Mouse (Mus musculus): ENCODE measurements around the gene Icam1. TPM values are rescaled to one million over a fixed set of nuclear protein-coding genes. Genes with fewer than 3 reads are reported as not detected.
A peak's percentile ranks its signal among the peaks of the same experiment; 100 is the strongest.

Icam1 gene
- total RNA-seq (2021), result 10 to 100 TPM in 1 of 2 experiments, 1 to 10 TPM in 1; 8.5 to 10.1 TPM
- long read RNA-seq, experiment 1, transcript Icam1-201 (7 exons, 2,535 nt), result major isoform, 11 of 14 reads
- long read RNA-seq, experiment 1, partial matches to known transcripts, result 3 of 14 reads
- long read RNA-seq, experiment 1, other reads (novel, unspliced or antisense), result 0 of 14 reads
- long read RNA-seq, experiment 2, transcript Icam1-201 (7 exons, 2,535 nt), result major isoform, 8 of 9 reads
- long read RNA-seq, experiment 2, partial matches to known transcripts, result 1 of 9 reads
- long read RNA-seq, experiment 2, other reads (novel, unspliced or antisense), result 0 of 9 reads

GRCm38 (mm10) chr9:21015571-21016130 is at the start of gene Icam1:
Icam1 (plus strand) TSS chr9:21015985.
- intact Hi-C loops (cut with DNase I), result no loop called here
- peak; percentile 73 for DNase-seq

GRCm38 (mm10) chr9:20966008-20966407 is 49.8 kb upstream of the Icam1 start:
- DNase-seq, result no peak
- intact Hi-C loops (cut with DNase I), result no loop called here

- intact Hi-C loops (cut with DNase I), result no loop called here
These were observed 49.0 kb upstream of the Icam1 start for GRCm38 (mm10) chr9:20966747-20967146.

GRCm38 (mm10) chr9:20971751-20972140 is 44.0 kb upstream of the Icam1 start:
- intact Hi-C loops (cut with DNase I), result loop anchor here (2.0 kb wide), 1 partner anchor 19 kb away; no protein-coding TSS in a partner anchor
- DNase-seq, result peak; percentile 56 to 69

More at GRCm38 (mm10) chr9:20966747-20967146, 49.0 kb upstream of the Icam1 start:
- DNase-seq, result no peak

- intact Hi-C loops (cut with DNase I), result loop anchor here (2.0 kb wide), 1 partner anchor 20 kb away; no protein-coding TSS in a partner anchor
- peak; percentile 66 to 68 for DNase-seq
These were observed 43.4 kb upstream of the Icam1 start for GRCm38 (mm10) chr9:20972141-20972992.

GRCm38 (mm10) chr9:20973001-20973681 is 42.6 kb upstream of the Icam1 start:
- intact Hi-C loops (cut with DNase I), result loop anchor here (2.0 kb wide), 1 partner anchor 20 kb away; no protein-coding TSS in a partner anchor
- peak; percentile 18 to 30 for DNase-seq

GRCm38 (mm10) chr9:20973682-20974075 is 42.1 kb upstream of the Icam1 start:
- peak; percentile 37 to 45 for DNase-seq
- intact Hi-C loops (cut with DNase I), result loop anchor here (2.0 kb wide), 1 partner anchor 21 kb away; no protein-coding TSS in a partner anchor

GRCm38 (mm10) chr9:20975431-20976215 is 40.2 kb upstream of the Icam1 start:
- intact Hi-C loops (cut with DNase I), result no loop called here
- DNase-seq, result peak; percentile 62 to 68

- DNase-seq, result peak; percentile 88
These were observed 39.4 kb upstream of the Icam1 start, which contains the start of gene S1pr2 for GRCm38 (mm10) chr9:20976216-20976960. S1pr2 (minus strand) TSS chr9:20976781.

GRCm38 (mm10) chr9:20976961-20977689 is 38.7 kb upstream of the Icam1 start:
- intact Hi-C loops (cut with DNase I), result no loop called here

More at GRCm38 (mm10) chr9:20976216-20976960, 39.4 kb upstream of the Icam1 start, which contains the start of gene S1pr2:
- intact Hi-C loops (cut with DNase I), result no loop called here

GRCm38 (mm10) chr9:20978409-20979095 is 37.2 kb upstream of the Icam1 start:
- DNase-seq, result no peak
- intact Hi-C loops (cut with DNase I), result no loop called here

More at GRCm38 (mm10) chr9:20976961-20977689, 38.7 kb upstream of the Icam1 start:
- DNase-seq, result no peak

GRCm38 (mm10) chr9:20979181-20979580 is 36.6 kb upstream of the Icam1 start:
- no peak for DNase-seq
- intact Hi-C loops (cut with DNase I), result no loop called here

- DNase-seq, result no peak
- intact Hi-C loops (cut with DNase I), result no loop called here
These were observed 36.0 kb upstream of the Icam1 start for GRCm38 (mm10) chr9:20979769-20980168.

GRCm38 (mm10) chr9:20982171-20982570 is 33.6 kb upstream of the Icam1 start:
- intact Hi-C loops (cut with DNase I), result no loop called here
- DNase-seq, result no peak

- no peak for DNase-seq
- intact Hi-C loops (cut with DNase I), result no loop called here
These were observed 32.6 kb upstream of the Icam1 start for GRCm38 (mm10) chr9:20983169-20983568.

- intact Hi-C loops (cut with DNase I), result no loop called here
- peak; percentile 72 to 73 for DNase-seq
These were observed 28.7 kb upstream of the Icam1 start for GRCm38 (mm10) chr9:20986952-20987686.

GRCm38 (mm10) chr9:20987953-20988352 is 27.8 kb upstream of the Icam1 start:
- intact Hi-C loops (cut with DNase I), result no loop called here
- no peak for DNase-seq
